Mouse (Mus musculus) limb, embryonic 14.5 days (tissue): ENCODE data around the gene Ppif. TPM values are rescaled to one million over a fixed set of nuclear protein-coding genes. Genes with fewer than 3 reads are reported as not detected.

Source experiments
- ATAC-seq: fragments of 200-750 bp; cut with Nextera tagmentation; 2 replicates; pipeline ENCODE4 v1.8.0; 2017; ENCODE audit warnings: low read depth, moderate number of reproducible peaks, moderate TSS enrichment; ENCODE audit not compliant: low FRiP score
- DNase-seq: peaks from one replicate; pipeline ENCODE4 v3.0.0-alpha.2; 2015; ENCODE audit warnings: low spot score
- H3K27ac ChIP-seq: fragments of 300-500 bp; sonication (generic); replicated peaks from 2 replicates; pipeline ENCODE4 v1.5.1; 2014; ENCODE audit warnings: low read depth, mild to moderate bottlenecking, low read length, moderate library complexity, mixed read lengths
- H3K27me3 ChIP-seq: fragments of 300-500 bp; sonication (generic); 2 replicates; pipeline ENCODE4 v1.6.1; 2014; ENCODE audit warnings: low read length, mixed read lengths; ENCODE audit not compliant: control insufficient read depth, insufficient read depth
- H3K36me3 ChIP-seq: fragments of 300-500 bp; sonication (generic); 2 replicates; pipeline ENCODE4 v1.6.1; 2014; ENCODE audit warnings: mild to moderate bottlenecking, low read length, moderate library complexity, mixed read lengths; ENCODE audit not compliant: control insufficient read depth, insufficient read depth
- H3K4me1 ChIP-seq: fragments of 300-500 bp; sonication (generic); 2 replicates; pipeline ENCODE4 v1.6.1; 2014; ENCODE audit warnings: antibody characterized with exemption, low read length, mixed read lengths; ENCODE audit not compliant: control insufficient read depth, insufficient read depth
- H3K4me2 ChIP-seq: fragments of 300-500 bp; sonication (generic); replicated peaks from 2 replicates; pipeline ENCODE4 v1.6.1; 2014; ENCODE audit warnings: low read depth, mild to moderate bottlenecking, low read length, moderate library complexity; ENCODE audit not compliant: severe bottlenecking
- H3K4me3 ChIP-seq: fragments of 300-500 bp; sonication (generic); replicated peaks from 2 replicates; pipeline ENCODE4 v1.5.1; 2014; ENCODE audit warnings: low read length
- H3K9ac ChIP-seq: fragments of 300-500 bp; sonication (generic); 2 replicates; pipeline ENCODE4 v1.6.1; 2014; ENCODE audit warnings: mild to moderate bottlenecking, low read depth, low read length, moderate library complexity; ENCODE audit not compliant: severe bottlenecking
- H3K9me3 ChIP-seq: fragments of 300-500 bp; sonication (generic); 2 replicates; pipeline ENCODE4 v1.6.1; 2016; ENCODE audit warnings: low read length; ENCODE audit not compliant: control insufficient read depth
- POLR2A ChIP-seq: fragments of 200-500 bp; IDR thresholded peaks from 2 replicates; pipeline ENCODE4 v1.8.0; 2012; ENCODE audit warnings: inconsistent platforms, mild to moderate bottlenecking, moderate library complexity, borderline replicate concordance; ENCODE audit not compliant: insufficient read depth, insufficient read length; ENCODE audit errors: extremely low read depth
- WGBS: fragments of 180-500 bp; shearing (Covaris S2); extraction: QIAGEN DNeasy Blood & Tissue Kit; methylation state at CpG from one replicate; pipeline ENCODE4 v1.1.7; 2014; 5-methylcytosine and 5-hydroxymethylcytosine counted together
- polyA plus RNA-seq, 2 experiments: library from polyadenylated mRNA; depleted of rRNA in 1 of 2; stranded (reverse) in 1 of 2; unstranded in 1 of 2; fragments of >200 nt; fragmentation: Nextera tagmentation in 1 of 2; extraction: Ambion mirVana in 1 of 2; gene quantifications; 2 replicates each; pipeline versions ENCODE4 v1.2.1 to v1.2.3; 2012 to 2014

Gene Ppif
- 67.1 and 79.9 TPM in 2 replicates for polyA plus RNA-seq (2012; rRNA removed)
- polyA plus RNA-seq (2014; fragmentation: Nextera tagmentation; extraction: Ambion mirVana): 27.3 and 28.9 TPM in 2 replicates

GRCm38 (mm10) chr14:25693888-25694568 is at the start of gene Ppif:
Gene Ppif (plus strand): TSS chr14:25694154.
- H3K4me1 ChIP-seq: peaks cover 19% of the 10 kb centered on the region
- ATAC-seq (peak; percentile 90), DNase-seq (peak; percentile 96)
- H3K4me3 ChIP-seq: peak within 1 kb of the TSS; percentile 88
- H3K4me2 ChIP-seq: peak within 1 kb of the TSS; percentile 95
- no peaks in the 10 kb centered on the region for H3K27me3 ChIP-seq
- under 1% methylated on average over 54 of the region's 70 CpGs for WGBS
- H3K9me3 ChIP-seq: no peaks in the 10 kb centered on the region
- 0 out of 2 replicates have a peak, but pooled peaks have one; percentile 39 for TF ChIP-seq POLR2A
- peak within 1 kb of the TSS; percentile 56 for H3K27ac ChIP-seq
- H3K36me3 ChIP-seq: peaks cover 26% of the 10 kb centered on the region
- peak within 1 kb of the TSS; percentile 78 for H3K9ac ChIP-seq

GRCm38 (mm10) chr14:25645717-25646116 is 48.2 kb upstream of the Ppif start:
- no peak overlapping the region for H3K4me3 ChIP-seq
- H3K27me3 ChIP-seq: no peaks in the 10 kb centered on the region
- no peaks in the 10 kb centered on the region for H3K9me3 ChIP-seq
- DNase-seq (no peak), ATAC-seq (no peak)
- TF ChIP-seq POLR2A: no peak
- no peak overlapping the region for H3K27ac ChIP-seq
- H3K4me2 ChIP-seq: no peak overlapping the region
- H3K9ac ChIP-seq: no peak overlapping the region
- peaks cover 97% of the 10 kb centered on the region for H3K36me3 ChIP-seq
- no peaks in the 10 kb centered on the region for H3K4me1 ChIP-seq
- 90% methylated on average over 9 of the region's 9 CpGs for WGBS

DNA sequence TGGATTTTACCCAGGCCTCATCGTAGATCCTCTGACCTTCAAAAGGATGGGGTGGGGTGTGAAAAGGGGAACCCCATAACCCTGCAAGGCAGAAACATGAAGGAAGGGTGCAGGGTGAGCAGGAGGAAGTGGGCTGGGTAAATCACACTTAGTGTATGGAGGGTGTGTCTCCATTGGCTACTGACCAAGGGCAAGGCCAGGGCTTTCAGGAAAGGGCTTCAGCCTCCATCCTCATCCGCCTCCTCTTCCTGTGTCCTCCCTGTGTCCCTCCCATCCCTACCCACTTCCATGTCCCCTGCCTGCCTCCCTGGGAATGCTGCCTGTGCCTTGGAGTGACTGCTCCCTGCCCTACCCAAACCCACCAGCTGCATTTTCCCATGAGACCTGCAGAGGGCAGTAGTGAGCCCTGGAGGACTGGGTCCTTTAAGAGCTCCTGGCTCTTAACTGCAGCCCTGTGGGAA is 47.8 kb upstream of the Ppif start:
- Histone ChIP-seq H3K9ac (no peak overlapping the region), H3K36me3 (peaks cover 99% of the 10 kb centered on the region), H3K27me3 (no peaks in the 10 kb centered on the region), H3K9me3 (no peaks in the 10 kb centered on the region), H3K4me1 (no peaks in the 10 kb centered on the region), H3K4me2 (no peak overlapping the region), H3K27ac (no peak overlapping the region), H3K4me3 (no peak overlapping the region)
- peak; percentile 60 for DNase-seq
- 72% methylated on average over 2 of the region's 2 CpGs for WGBS
- no peak for TF ChIP-seq POLR2A
- no peak for ATAC-seq

- no peak for TF ChIP-seq POLR2A
- Histone ChIP-seq H3K4me2 (no peak overlapping the region), H3K9ac (no peak overlapping the region), H3K27ac (no peak overlapping the region), H3K4me3 (no peak overlapping the region), H3K27me3 (no peaks in the 10 kb centered on the region), H3K4me1 (no peaks in the 10 kb centered on the region), H3K36me3 (peaks cover 100% of the 10 kb centered on the region), H3K9me3 (no peaks in the 10 kb centered on the region)
- ATAC-seq (no peak), DNase-seq (no peak)
- 98% methylated on average over 4 of the region's 4 CpGs for WGBS
Measured at GRCm38 (mm10) chr14:25651131-25651530, 42.8 kb upstream of the Ppif start.

- Histone ChIP-seq H3K27ac (no peak overlapping the region), H3K36me3 (peaks cover 100% of the 10 kb centered on the region), H3K4me2 (no peak overlapping the region), H3K4me3 (no peak overlapping the region), H3K9ac (no peak overlapping the region), H3K4me1 (no peaks in the 10 kb centered on the region), H3K9me3 (no peaks in the 10 kb centered on the region), H3K27me3 (no peaks in the 10 kb centered on the region)
- ATAC-seq (no peak), DNase-seq (no peak)
- 83% methylated on average over 9 of the region's 9 CpGs for WGBS
- no peak for TF ChIP-seq POLR2A
Measured at GRCm38 (mm10) chr14:25651905-25652304, 42.0 kb upstream of the Ppif start.
